Mouse (Mus musculus) hindbrain, embryonic 12.5 days (tissue): Measurements from ENCODE around the gene Fam19a1. TPM values are rescaled to one million over a fixed set of nuclear protein-coding genes. Genes with fewer than 3 reads are reported as not detected.

Experiments used
- ATAC-seq: fragments of 200-750 bp; cut with Nextera tagmentation; 2 replicates; pipeline ENCODE4 v1.8.0; 2017; ENCODE audit warnings: moderate TSS enrichment; ENCODE audit not compliant: low FRiP score
- H3K27ac ChIP-seq: fragments of 300-500 bp; sonication (generic); 2 replicates; pipeline ENCODE4 v1.5.1; 2016; ENCODE audit warnings: mild to moderate bottlenecking
- H3K27me3 ChIP-seq: fragments of 300-500 bp; sonication (generic); 2 replicates; pipeline ENCODE4 v1.6.1; 2016; ENCODE audit warnings: mild to moderate bottlenecking
- H3K36me3 ChIP-seq: fragments of 300-500 bp; sonication (generic); 2 replicates; pipeline ENCODE4 v1.6.1; 2016; ENCODE audit warnings: mild to moderate bottlenecking
- H3K4me1 ChIP-seq: fragments of 300-500 bp; sonication (generic); 2 replicates; pipeline ENCODE4 v1.6.1; 2016
- H3K4me2 ChIP-seq: fragments of 300-500 bp; sonication (generic); replicated peaks from 2 replicates; pipeline ENCODE4 v1.6.1; 2016; ENCODE audit warnings: mild to moderate bottlenecking
- H3K4me3 ChIP-seq: fragments of 300-500 bp; sonication (generic); 2 replicates; pipeline ENCODE4 v1.5.1; 2016; ENCODE audit warnings: mild to moderate bottlenecking
- H3K9ac ChIP-seq: fragments of 300-500 bp; sonication (generic); 2 replicates; pipeline ENCODE4 v1.6.1; 2016; ENCODE audit warnings: mild to moderate bottlenecking, moderate library complexity
- H3K9me3 ChIP-seq: fragments of 300-500 bp; sonication (generic); replicated peaks from 2 replicates; pipeline ENCODE4 v1.6.1; 2016; ENCODE audit warnings: mild to moderate bottlenecking
- WGBS: fragments of 180-500 bp; shearing (Covaris S2); methylation state at CpG from one replicate; pipeline ENCODE4 v1.1.7; 2016; 5-methylcytosine and 5-hydroxymethylcytosine counted together
- polyA plus RNA-seq: library from polyadenylated mRNA; unstranded; fragments of >200 nt; fragmentation: Nextera tagmentation; extraction: Ambion mirVana; gene quantifications from 2 replicates; pipeline ENCODE4 v1.2.1, GENCODE M21; 2016

Gene Fam19a1
- polyA plus RNA-seq, 1 experiment from 2014 or later, result 3.9 TPM

GRCm38 (mm10) chr6:96457590-96458259 lies 344.8 kb downstream of the Fam19a1 start:
- no peaks in the 10 kb centered on the region for H3K36me3 ChIP-seq
- no peak overlapping the region for H3K27ac ChIP-seq
- ATAC-seq, result no peak
- no peak overlapping the region for H3K9ac ChIP-seq
- H3K4me2 ChIP-seq, result no peak overlapping the region
- no peak overlapping the region for H3K4me3 ChIP-seq
- H3K9me3 ChIP-seq, result no peaks in the 10 kb centered on the region
- no peaks in the 10 kb centered on the region for H3K27me3 ChIP-seq
- 55% methylated on average over 6 of the region's 6 CpGs for WGBS
- H3K4me1 ChIP-seq, result 0 out of 2 replicates have a peak, but pooled peaks cover 3% of the 10 kb centered on the region

GRCm38 (mm10) chr6:96459041-96459440 lies 346.1 kb downstream of the Fam19a1 start:
- 0 out of 2 replicates have a peak, but pooled peaks cover 3% of the 10 kb centered on the region for H3K4me1 ChIP-seq
- no peak for ATAC-seq
- WGBS, result 71% methylated on average over 4 of the region's 4 CpGs
- H3K36me3 ChIP-seq, result no peaks in the 10 kb centered on the region
- H3K27me3 ChIP-seq, result no peaks in the 10 kb centered on the region
- H3K4me2 ChIP-seq, result no peak overlapping the region
- H3K9ac ChIP-seq, result no peak overlapping the region
- H3K9me3 ChIP-seq, result no peaks in the 10 kb centered on the region
- no peak overlapping the region for H3K27ac ChIP-seq
- no peak overlapping the region for H3K4me3 ChIP-seq

GRCm38 (mm10) chr6:96499464-96499863 lies 386.5 kb downstream of the Fam19a1 start:
- Histone ChIP-seq H3K4me3 (no peak overlapping the region), H3K9me3 (no peaks in the 10 kb centered on the region), H3K27me3 (no peaks in the 10 kb centered on the region), H3K9ac (no peak overlapping the region), H3K4me2 (no peak overlapping the region), H3K36me3 (no peaks in the 10 kb centered on the region), H3K4me1 (no peaks in the 10 kb centered on the region), H3K27ac (no peak overlapping the region)
- WGBS, result 80% methylated on average over 5 of the region's 5 CpGs
- no peak for ATAC-seq

GRCm38 (mm10) chr6:96541600-96541999 lies 428.6 kb downstream of the Fam19a1 start:
- ATAC-seq, result no peak

GRCm38 (mm10) chr6:96544832-96545231 lies 431.9 kb downstream of the Fam19a1 start:
- Histone ChIP-seq H3K27me3 (no peaks in the 10 kb centered on the region), H3K4me2 (no peak overlapping the region), H3K4me1 (peaks cover 3% of the 10 kb centered on the region; the same call in 1 of the 2 replicates), H3K27ac (no peak overlapping the region), H3K9ac (no peak overlapping the region), H3K4me3 (no peak overlapping the region), H3K36me3 (no peaks in the 10 kb centered on the region), H3K9me3 (no peaks in the 10 kb centered on the region)
- WGBS, result 18% methylated on average over 3 of the region's 3 CpGs
- ATAC-seq, result peak; percentile 90

More at GRCm38 (mm10) chr6:96541600-96541999, 428.6 kb downstream of the Fam19a1 start:
- 89% methylated on average over 2 of the region's 2 CpGs for WGBS
- H3K36me3 ChIP-seq, result no peaks in the 10 kb centered on the region
- H3K27ac ChIP-seq, result no peak overlapping the region
- H3K4me3 ChIP-seq, result no peak overlapping the region
- H3K27me3 ChIP-seq, result no peaks in the 10 kb centered on the region
- H3K9ac ChIP-seq, result no peak overlapping the region
- no peaks in the 10 kb centered on the region for H3K9me3 ChIP-seq
- H3K4me1 ChIP-seq, result peaks cover 3% of the 10 kb centered on the region; the same call in 1 of the 2 replicates
- no peak overlapping the region for H3K4me2 ChIP-seq

GRCm38 (mm10) chr6:96550431-96550830 lies 437.5 kb downstream of the Fam19a1 start:
- 91% methylated on average over 4 of the region's 4 CpGs for WGBS
- no peak overlapping the region for H3K9ac ChIP-seq
- no peaks in the 10 kb centered on the region for H3K27me3 ChIP-seq
- H3K9me3 ChIP-seq, result no peaks in the 10 kb centered on the region
- H3K4me1 ChIP-seq, result no peaks in the 10 kb centered on the region
- no peak overlapping the region for H3K27ac ChIP-seq
- H3K36me3 ChIP-seq, result no peaks in the 10 kb centered on the region
- H3K4me2 ChIP-seq, result no peak overlapping the region
- no peak for ATAC-seq
- H3K4me3 ChIP-seq, result no peak overlapping the region

GRCm38 (mm10) chr6:96578649-96579048 lies 465.7 kb downstream of the Fam19a1 start:
- no peaks in the 10 kb centered on the region for H3K9me3 ChIP-seq
- no peak overlapping the region for H3K4me2 ChIP-seq
- H3K4me1 ChIP-seq, result no peaks in the 10 kb centered on the region
- no peak for ATAC-seq
- H3K36me3 ChIP-seq, result no peaks in the 10 kb centered on the region
- WGBS, result 88% methylated on average over 5 of the region's 5 CpGs
- H3K27ac ChIP-seq, result no peak overlapping the region
- no peaks in the 10 kb centered on the region for H3K27me3 ChIP-seq
- no peak overlapping the region for H3K9ac ChIP-seq
- no peak overlapping the region for H3K4me3 ChIP-seq

- no peak for ATAC-seq
- Histone ChIP-seq H3K27ac (no peak overlapping the region), H3K9ac (no peak overlapping the region), H3K27me3 (no peaks in the 10 kb centered on the region), H3K36me3 (no peaks in the 10 kb centered on the region), H3K4me3 (no peak overlapping the region), H3K4me2 (no peak overlapping the region), H3K4me1 (no peaks in the 10 kb centered on the region), H3K9me3 (no peaks in the 10 kb centered on the region)
- WGBS, result 67% methylated on average over 4 of the region's 4 CpGs
Observed at GRCm38 (mm10) chr6:96580726-96581125, 467.8 kb downstream of the Fam19a1 start.

GRCm38 (mm10) chr6:96581187-96581586 lies 468.2 kb downstream of the Fam19a1 start:
- no peak for ATAC-seq
- Histone ChIP-seq H3K36me3 (no peaks in the 10 kb centered on the region), H3K4me1 (no peaks in the 10 kb centered on the region), H3K27me3 (no peaks in the 10 kb centered on the region), H3K9me3 (no peaks in the 10 kb centered on the region), H3K27ac (no peak overlapping the region), H3K4me3 (no peak overlapping the region), H3K4me2 (no peak overlapping the region), H3K9ac (no peak overlapping the region)
- 78% methylated on average over 3 of the region's 3 CpGs for WGBS

- ATAC-seq, result no peak
- no peaks in the 10 kb centered on the region for H3K27me3 ChIP-seq
- WGBS, result 93% methylated on average over 4 of the region's 4 CpGs
- no peaks in the 10 kb centered on the region for H3K4me1 ChIP-seq
- no peaks in the 10 kb centered on the region for H3K36me3 ChIP-seq
- no peak overlapping the region for H3K27ac ChIP-seq
- H3K9me3 ChIP-seq, result no peaks in the 10 kb centered on the region
- no peak overlapping the region for H3K9ac ChIP-seq
- H3K4me2 ChIP-seq, result no peak overlapping the region
- H3K4me3 ChIP-seq, result no peak overlapping the region
Observed at GRCm38 (mm10) chr6:96587427-96587826, 474.5 kb downstream of the Fam19a1 start.

GRCm38 (mm10) chr6:96593031-96593430 lies 480.1 kb downstream of the Fam19a1 start:
- Histone ChIP-seq H3K4me2 (no peak overlapping the region), H3K27ac (no peak overlapping the region), H3K27me3 (no peaks in the 10 kb centered on the region), H3K9me3 (no peaks in the 10 kb centered on the region), H3K4me3 (no peak overlapping the region), H3K36me3 (no peaks in the 10 kb centered on the region), H3K4me1 (no peaks in the 10 kb centered on the region), H3K9ac (no peak overlapping the region)
- 68% methylated on average over 1 of the region's 1 CpGs for WGBS
- no peak for ATAC-seq

GRCm38 (mm10) chr6:96595201-96595600 lies 482.2 kb downstream of the Fam19a1 start:
- Histone ChIP-seq H3K9me3 (no peaks in the 10 kb centered on the region), H3K4me3 (no peak overlapping the region), H3K27ac (no peak overlapping the region), H3K9ac (no peak overlapping the region), H3K4me1 (no peaks in the 10 kb centered on the region), H3K4me2 (no peak overlapping the region), H3K27me3 (no peaks in the 10 kb centered on the region), H3K36me3 (no peaks in the 10 kb centered on the region)
- ATAC-seq, result no peak
- WGBS, result 99% methylated on average over 10 of the region's 10 CpGs

GRCm38 (mm10) chr6:96624196-96624595 lies 511.2 kb downstream of the Fam19a1 start:
- 71% methylated on average over 1 of the region's 1 CpGs for WGBS
- no peak overlapping the region for H3K9ac ChIP-seq
- no peaks in the 10 kb centered on the region for H3K9me3 ChIP-seq
- H3K27me3 ChIP-seq, result no peaks in the 10 kb centered on the region
- H3K27ac ChIP-seq, result no peak overlapping the region
- H3K4me1 ChIP-seq, result no peaks in the 10 kb centered on the region
- no peak overlapping the region for H3K4me2 ChIP-seq
- ATAC-seq, result no peak
- H3K4me3 ChIP-seq, result no peak overlapping the region
- no peaks in the 10 kb centered on the region for H3K36me3 ChIP-seq
